Mouse (Mus musculus) midbrain, postnatal 0 days (tissue): ENCODE measurements around the gene Cux1. TPM values are rescaled to one million over a fixed set of nuclear protein-coding genes. Genes with fewer than 3 reads are reported as not detected.

Source experiments
- ATAC-seq: fragments of 200-750 bp; cut with Nextera tagmentation; 2 replicates; pipeline ENCODE4 v1.8.0; 2017; ENCODE audit warnings: moderate number of reproducible peaks, mild to moderate bottlenecking, moderate TSS enrichment, moderate library complexity; ENCODE audit not compliant: low FRiP score
- DNase-seq: peaks from one replicate; pipeline ENCODE4 v3.0.0-alpha.2; 2015; ENCODE audit warnings: low spot score
- H3K27ac ChIP-seq: fragments of 300-500 bp; sonication (generic); 2 replicates; pipeline ENCODE4 v1.5.1; 2014; ENCODE audit warnings: low read depth, mild to moderate bottlenecking, low read length, mixed read lengths
- H3K27me3 ChIP-seq: fragments of 300-500 bp; sonication (generic); 2 replicates; pipeline ENCODE4 v1.6.1; 2014; ENCODE audit warnings: low read length, control low read depth, mixed read lengths; ENCODE audit not compliant: insufficient read depth
- H3K36me3 ChIP-seq: fragments of 300-500 bp; sonication (generic); 2 replicates; pipeline ENCODE4 v1.6.1; 2014; ENCODE audit warnings: low read length, control low read depth, mixed read lengths; ENCODE audit not compliant: insufficient read depth
- H3K4me1 ChIP-seq: fragments of 300-500 bp; sonication (generic); 2 replicates; pipeline ENCODE4 v1.6.1; 2014; ENCODE audit warnings: mild to moderate bottlenecking, control low read depth, antibody characterized with exemption, low read length, mixed read lengths; ENCODE audit not compliant: insufficient read depth
- H3K4me2 ChIP-seq: fragments of 300-500 bp; sonication (generic); 2 replicates; pipeline ENCODE4 v1.6.1; 2014; ENCODE audit warnings: low read depth, mild to moderate bottlenecking, low read length, mixed read lengths; ENCODE audit not compliant: poor library complexity, severe bottlenecking
- H3K4me3 ChIP-seq: fragments of 300-500 bp; sonication (generic); 2 replicates; pipeline ENCODE4 v1.5.1; 2014; ENCODE audit warnings: low read depth, mild to moderate bottlenecking, low read length, moderate library complexity
- H3K9ac ChIP-seq: fragments of 300-500 bp; sonication (generic); replicated peaks from 2 replicates; pipeline ENCODE4 v1.6.1; 2014; ENCODE audit warnings: mild to moderate bottlenecking, low read length, moderate library complexity, mixed read lengths; ENCODE audit not compliant: poor library complexity, severe bottlenecking
- H3K9me3 ChIP-seq: fragments of 300-500 bp; sonication (generic); 2 replicates; pipeline ENCODE4 v1.6.1; 2016; ENCODE audit warnings: low read length, control low read depth
- CTCF ChIP-seq: IDR thresholded peaks from 2 replicates; pipeline ENCODE4 v1.5.1; 2016; ENCODE audit warnings: antibody characterized with exemption, mild to moderate bottlenecking
- WGBS: fragments of 180-500 bp; shearing (Covaris S2); extraction: QIAGEN DNeasy Blood & Tissue Kit; methylation state at CpG from one replicate; pipeline ENCODE4 v1.1.7; 2014; 5-methylcytosine and 5-hydroxymethylcytosine counted together
- polyA plus RNA-seq: library from polyadenylated mRNA; unstranded; fragments of >200 nt; fragmentation: Nextera tagmentation; extraction: Ambion mirVana; gene quantifications from 2 replicates; pipeline ENCODE4 v1.2.1, GENCODE M21; 2015
- total RNA-seq: library from RNA; depleted of rRNA; stranded (reverse); fragments of >200 nt; gene quantifications from 2 replicates; pipeline ENCODE4 v1.2.3, GENCODE M21; 2014

Gene Cux1
- total and polyA plus RNA-seq, 2 experiments from 2014 or later = 97.9 to 133 TPM

DNA sequence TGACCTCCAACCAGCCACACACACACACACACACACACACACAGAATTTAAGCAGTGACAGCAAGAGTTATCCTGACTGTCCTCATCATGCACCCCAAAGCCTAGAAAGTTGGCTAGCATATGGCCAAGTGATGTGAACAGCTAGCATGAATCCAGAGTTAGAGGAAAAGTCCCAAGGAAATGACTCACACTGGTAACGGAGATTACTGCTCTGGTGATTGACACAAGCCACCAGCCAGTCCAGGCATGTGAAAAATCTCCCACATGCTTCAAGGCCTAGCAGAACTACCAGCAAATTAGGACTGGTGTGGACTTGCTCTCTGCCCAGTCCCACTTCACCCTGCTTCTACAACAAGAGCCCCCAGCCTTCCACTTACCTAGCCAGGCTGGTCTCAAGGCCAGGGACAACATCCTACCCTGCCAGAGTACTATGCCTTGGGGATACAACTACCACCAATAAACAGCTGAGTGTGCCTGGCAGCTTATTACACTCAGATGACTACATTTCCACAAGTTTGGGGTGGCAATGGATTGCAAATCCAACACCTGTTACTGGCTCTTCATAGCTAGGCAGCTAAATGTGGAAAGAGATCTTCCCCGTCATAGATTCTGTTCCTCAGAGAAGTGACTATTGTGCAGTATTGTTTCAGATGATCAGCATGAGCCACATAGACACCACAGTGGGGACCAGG is 35.5 kb downstream of the Cux1 start:
- no peaks in the 10 kb centered on the region for H3K9me3 ChIP-seq
- TF ChIP-seq CTCF = no peak
- H3K4me1 ChIP-seq = no peaks in the 10 kb centered on the region
- H3K27ac ChIP-seq = no peak overlapping the region
- DNase-seq (no peak), ATAC-seq (no peak)
- no peaks in the 10 kb centered on the region for H3K36me3 ChIP-seq
- H3K9ac ChIP-seq = no peak overlapping the region
- no peak overlapping the region for H3K4me3 ChIP-seq
- H3K4me2 ChIP-seq = no peak overlapping the region
- H3K27me3 ChIP-seq = no peaks in the 10 kb centered on the region
- WGBS = 83% methylated on average over 2 of the region's 2 CpGs

DNA sequence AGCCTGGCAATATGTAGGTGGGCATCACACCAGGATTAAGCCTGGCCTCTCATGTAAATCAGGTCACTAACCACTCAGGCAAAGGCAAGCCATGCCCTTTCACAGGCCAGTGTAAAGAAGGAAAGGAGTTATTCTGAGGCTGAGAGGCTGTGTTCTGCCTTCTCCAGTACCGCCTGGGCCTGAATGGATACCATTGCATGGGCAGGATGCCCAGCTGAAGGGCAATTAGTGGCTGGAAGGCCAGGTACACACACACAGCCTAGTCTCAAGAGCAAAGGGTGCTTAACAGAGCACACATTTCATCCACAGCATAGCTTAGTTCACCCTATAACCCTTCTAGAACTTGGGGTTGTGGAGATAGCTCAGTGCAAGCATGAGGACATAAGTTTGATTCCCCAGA is 36.4 kb downstream of the Cux1 start:
- H3K36me3 ChIP-seq = no peaks in the 10 kb centered on the region

DNA sequence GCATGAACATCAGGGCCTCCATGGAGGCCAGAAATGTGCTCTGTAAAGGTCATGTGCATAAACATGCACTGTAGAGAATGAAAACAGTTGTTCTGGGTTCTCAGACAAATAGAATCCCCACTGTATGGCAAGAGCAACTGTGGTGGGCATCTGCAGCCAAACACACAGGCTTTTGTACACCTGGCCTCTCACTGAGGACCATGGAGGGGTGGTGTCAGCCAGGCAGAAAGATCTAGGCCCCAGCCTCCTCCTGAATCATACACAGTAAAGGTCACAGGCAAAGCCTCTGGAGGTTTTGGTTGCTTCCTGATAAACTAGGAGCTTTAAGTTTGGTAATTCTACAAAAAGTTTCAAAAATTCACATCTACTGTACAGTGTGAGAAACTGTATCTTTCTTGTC is 38.1 kb downstream of the Cux1 start:
- Histone ChIP-seq H3K9me3 (no peaks in the 10 kb centered on the region), H3K4me1 (no peaks in the 10 kb centered on the region), H3K9ac (no peak overlapping the region), H3K36me3 (no peaks in the 10 kb centered on the region), H3K4me3 (no peak overlapping the region), H3K27me3 (no peaks in the 10 kb centered on the region), H3K4me2 (no peak overlapping the region), H3K27ac (no peak overlapping the region)
- no peak for TF ChIP-seq CTCF
- DNase-seq (no peak), ATAC-seq (no peak)

More for the DNA sequence above, 36.4 kb downstream of the Cux1 start:
- no peak for DNase-seq
- Histone ChIP-seq H3K9ac (no peak overlapping the region), H3K27ac (no peak overlapping the region; the same call in 1 of the 2 replicates), H3K4me2 (no peak overlapping the region), H3K4me3 (no peak overlapping the region), H3K4me1 (no peaks in the 10 kb centered on the region), H3K27me3 (no peaks in the 10 kb centered on the region), H3K9me3 (no peaks in the 10 kb centered on the region)
- no peak for ATAC-seq
- WGBS = 92% methylated on average over 1 of the region's 1 CpGs
- no peak for TF ChIP-seq CTCF

DNA sequence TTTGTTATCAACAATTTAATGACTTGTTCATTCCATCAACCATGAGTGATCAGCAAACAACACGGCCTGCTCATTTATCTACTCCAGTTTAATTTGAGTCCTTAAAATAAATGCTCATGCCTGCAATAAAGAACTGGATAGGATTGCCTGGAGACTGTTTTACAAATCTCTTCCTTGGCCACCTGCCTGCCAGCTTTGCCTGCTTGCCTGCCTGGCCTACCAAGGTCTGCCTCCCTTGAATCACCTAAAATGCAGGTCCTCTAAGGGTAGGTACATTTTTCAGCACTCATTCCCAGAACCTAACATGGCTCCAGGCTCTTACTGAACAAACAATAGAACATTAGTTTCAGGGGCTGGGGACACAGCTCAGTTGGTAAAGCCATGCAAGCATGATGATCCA is 39.4 kb downstream of the Cux1 start:
- 87% methylated on average over 1 of the region's 1 CpGs for WGBS
- no peak for ATAC-seq
- no peak for DNase-seq
- H3K27me3 ChIP-seq = no peaks in the 10 kb centered on the region
- H3K4me2 ChIP-seq = no peak overlapping the region
- H3K9me3 ChIP-seq = no peaks in the 10 kb centered on the region
- H3K36me3 ChIP-seq = no peaks in the 10 kb centered on the region
- no peaks in the 10 kb centered on the region for H3K4me1 ChIP-seq
- H3K27ac ChIP-seq = no peak overlapping the region
- no peak overlapping the region for H3K4me3 ChIP-seq
- no peak overlapping the region for H3K9ac ChIP-seq
- no peak for TF ChIP-seq CTCF

DNA sequence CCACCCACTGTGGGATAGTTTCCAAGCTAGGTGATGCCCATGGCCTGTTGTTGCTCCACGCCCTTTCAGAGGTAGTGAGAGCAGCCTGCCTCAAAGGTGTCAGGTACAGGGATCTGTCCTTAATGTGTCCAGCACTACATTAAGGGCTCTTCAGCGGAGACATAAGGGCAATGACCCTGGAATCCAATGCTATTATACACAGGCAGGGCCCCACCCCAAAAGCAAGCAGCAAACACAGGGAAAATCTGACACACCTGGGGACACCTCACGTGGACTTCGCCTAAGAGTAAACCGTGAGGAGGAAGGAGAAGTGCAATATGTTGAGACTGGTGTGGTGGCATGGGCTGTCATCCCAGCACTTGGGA is 40.8 kb downstream of the Cux1 start:
- no peaks in the 10 kb centered on the region for H3K27me3 ChIP-seq
- no peak overlapping the region for H3K9ac ChIP-seq
- peaks cover 2% of the 10 kb centered on the region; the same call in 1 of the 2 replicates for H3K4me1 ChIP-seq
- no peaks in the 10 kb centered on the region for H3K9me3 ChIP-seq
- DNase-seq = no peak
- no peak overlapping the region for H3K27ac ChIP-seq
- no peak overlapping the region for H3K4me3 ChIP-seq
- no peak for TF ChIP-seq CTCF
- no peak overlapping the region for H3K4me2 ChIP-seq
- 96% methylated on average over 5 of the region's 5 CpGs for WGBS
- no peaks in the 10 kb centered on the region for H3K36me3 ChIP-seq
- no peak for ATAC-seq

DNA sequence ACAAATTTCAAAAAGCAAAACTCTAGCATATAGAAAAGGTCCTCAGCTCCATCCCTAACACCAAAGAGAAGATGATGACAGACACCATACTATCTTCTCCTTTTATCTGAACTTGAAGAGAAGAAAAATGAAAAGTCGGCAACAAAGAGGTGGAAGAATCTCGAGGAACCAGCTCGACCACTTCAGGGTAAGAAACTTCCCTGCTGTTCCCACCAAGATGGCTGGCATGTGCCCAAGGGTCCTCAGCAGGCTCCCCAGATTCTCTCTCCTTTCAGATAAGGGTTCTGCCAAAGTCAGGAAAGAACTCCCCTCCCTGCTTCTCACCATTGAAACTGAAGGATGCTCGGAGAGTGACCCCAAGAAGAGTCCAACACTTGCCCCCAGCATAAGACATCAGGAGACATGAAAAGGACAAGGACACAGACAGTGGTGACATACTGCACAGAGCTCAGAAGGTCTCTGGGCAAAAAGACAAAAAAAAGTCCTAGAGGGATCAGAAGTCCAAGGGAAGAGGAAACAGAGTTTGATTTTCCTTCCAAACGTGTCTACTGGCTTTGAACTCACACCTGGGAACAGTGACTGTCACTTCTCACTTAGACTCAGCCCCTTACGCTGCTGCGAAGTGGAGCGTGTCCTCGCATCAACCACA is 41.3 kb downstream of the Cux1 start:
- 80% methylated on average over 9 of the region's 9 CpGs for WGBS

More for the DNA sequence above, 41.3 kb downstream of the Cux1 start:
- no peak overlapping the region for H3K9ac ChIP-seq
- no peaks in the 10 kb centered on the region for H3K27me3 ChIP-seq
- H3K4me1 ChIP-seq = peaks cover 2% of the 10 kb centered on the region; the same call in 1 of the 2 replicates
- no peaks in the 10 kb centered on the region for H3K36me3 ChIP-seq
- H3K27ac ChIP-seq = no peak overlapping the region
- H3K9me3 ChIP-seq = no peaks in the 10 kb centered on the region
- no peak overlapping the region for H3K4me3 ChIP-seq
- no peak overlapping the region for H3K4me2 ChIP-seq
- no peak for DNase-seq
- ATAC-seq = no peak
- TF ChIP-seq CTCF = no peak
